ENCODE assay signal across 8 mouse cellular contexts in the genomic region with DNA sequence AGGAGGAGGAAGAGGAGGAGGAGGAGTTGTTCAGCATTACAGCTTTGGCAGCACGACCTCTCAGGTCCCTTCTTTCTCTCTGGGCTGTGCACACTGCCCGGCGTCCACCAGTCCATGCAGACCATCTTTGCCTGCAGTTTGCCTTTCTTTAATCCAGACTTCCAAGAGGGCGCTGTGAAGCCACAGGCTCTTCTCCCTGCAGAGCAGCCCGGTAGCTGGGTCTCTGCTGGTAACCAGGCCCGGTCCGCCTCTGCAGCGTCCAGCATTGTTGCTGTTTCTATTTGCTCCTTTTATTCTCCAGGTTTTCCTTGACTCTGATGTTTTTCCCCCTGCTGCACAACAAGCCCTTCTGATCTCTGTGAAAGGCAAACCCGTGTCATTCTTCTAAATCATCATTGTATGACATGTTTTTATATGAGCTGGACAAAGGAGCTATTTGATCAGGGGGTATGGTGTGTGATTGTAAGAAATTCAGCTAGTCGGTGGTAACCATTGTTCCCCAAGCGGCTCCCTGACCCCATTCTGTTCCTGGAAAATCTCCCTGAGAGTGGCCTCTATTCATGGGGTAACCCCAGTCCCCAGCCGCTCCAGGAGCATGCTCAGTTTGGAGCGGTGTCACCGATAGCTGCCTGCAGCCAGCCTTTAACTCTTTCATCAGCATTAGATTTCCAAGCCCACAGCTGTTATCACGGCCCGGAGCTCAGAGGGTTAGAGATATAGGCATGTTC. TPM values are rescaled to one million over a fixed set of nuclear protein-coding genes. Genes with fewer than 3 reads are reported as not detected.
A peak's percentile ranks its signal among the peaks of the same experiment; 100 is the strongest.
DNase-seq lines count a peak whose midpoint lies in the region; ATAC-seq and TF ChIP-seq lines count a peak whose summit lies in the region.

No protein-coding gene starts in this region.

- DNase-seq in MN1 (ENCODE audit: low spot score), result peak; percentile 76
- DNase-seq in forebrain, embryonic 14.5 days (ENCODE audit: low spot score), result peak; percentile 78
- DNase-seq in limb, embryonic 10.5 days (ENCODE audit: low spot score), result peak; percentile 50
- no peak for DNase-seq in urinary bladder, postnatal 10 days (ENCODE audit: low spot score)

- no peaks in the 10 kb centered on the region for H3K27me3 ChIP-seq in forebrain, embryonic 14.5 days (replicated peaks; ENCODE audit: control insufficient read depth, insufficient read depth, low read length)
- peaks cover 41% of the 10 kb centered on the region for H3K27me3 ChIP-seq in hindbrain, embryonic 15.5 days
- peaks cover 23% of the 10 kb centered on the region for H3K27me3 ChIP-seq in limb, embryonic 10.5 days (ENCODE audit: low read depth, poor library complexity, severe bottlenecking)
- peaks cover 2% of the 10 kb centered on the region for H3K27me3 ChIP-seq in myocyte (ENCODE audit: control insufficient read depth, insufficient read depth, insufficient read length)

- H3K9me3 ChIP-seq in forebrain, embryonic 14.5 days (replicated peaks; ENCODE audit: control insufficient read depth, low read length), result no peaks in the 10 kb centered on the region
- no peaks in the 10 kb centered on the region for H3K9me3 ChIP-seq in hindbrain, embryonic 15.5 days
- H3K9me3 ChIP-seq in limb, embryonic 10.5 days (replicated peaks), result no peaks in the 10 kb centered on the region

- peak overlapping the region; percentile 54 for H3K9ac ChIP-seq in forebrain, embryonic 14.5 days (ENCODE audit: low read length)
- peak overlapping the region; percentile 39 for H3K9ac ChIP-seq in hindbrain, embryonic 15.5 days

- H3K36me3 ChIP-seq in forebrain, embryonic 14.5 days (ENCODE audit: control insufficient read depth, insufficient read depth, low read length), result no peaks in the 10 kb centered on the region
- H3K36me3 ChIP-seq in hindbrain, embryonic 15.5 days, result no peaks in the 10 kb centered on the region
- no peaks in the 10 kb centered on the region for H3K36me3 ChIP-seq in limb, embryonic 10.5 days
- no peaks in the 10 kb centered on the region for H3K36me3 ChIP-seq in myocyte (ENCODE audit: control insufficient read depth, insufficient read depth)

- H3K4me2 ChIP-seq in forebrain, embryonic 14.5 days (ENCODE audit: low read length), result peak overlapping the region; percentile 46
- H3K4me2 ChIP-seq in hindbrain, embryonic 15.5 days, result peak overlapping the region; percentile 54
- H3K4me2 ChIP-seq in myocyte (ENCODE audit: low read depth), result peak overlapping the region; percentile 98

- H3K4me1 ChIP-seq in forebrain, embryonic 14.5 days (ENCODE audit: control insufficient read depth, insufficient read depth, low read length), result peaks cover 8% of the 10 kb centered on the region; the same call in 1 of the 2 replicates
- peaks cover 19% of the 10 kb centered on the region for H3K4me1 ChIP-seq in hindbrain, embryonic 15.5 days (replicated peaks)
- peaks cover 19% of the 10 kb centered on the region for H3K4me1 ChIP-seq in limb, embryonic 10.5 days

- WGBS in forebrain, embryonic 14.5 days, result 3% methylated on average over 16 of the region's 16 CpGs
- 2% methylated on average over 16 of the region's 16 CpGs for WGBS in hindbrain, embryonic 15.5 days
- WGBS in limb, embryonic 10.5 days, result 18% methylated on average over 16 of the region's 16 CpGs

- peak overlapping the region; percentile 13; the same call in 1 of the 2 replicates for H3K4me3 ChIP-seq in forebrain, embryonic 14.5 days (ENCODE audit: low read depth, low read length)
- peak overlapping the region; percentile 31 for H3K4me3 ChIP-seq in hindbrain, embryonic 15.5 days
- H3K4me3 ChIP-seq in limb, embryonic 10.5 days, result no peak overlapping the region; the same call in 1 of the 2 replicates
- no peak overlapping the region for H3K4me3 ChIP-seq in myocyte

- H3K79me2 ChIP-seq in myocyte (ENCODE audit: control insufficient read depth, insufficient read depth), result no peaks in the 10 kb centered on the region

- H3K27ac ChIP-seq in forebrain, embryonic 14.5 days (ENCODE audit: low read depth, low read length), result peak overlapping the region; percentile 69
- peak overlapping the region; percentile 79 for H3K27ac ChIP-seq in hindbrain, embryonic 15.5 days (replicated peaks)
- peak overlapping the region; percentile 32; the same call in 1 of the 2 replicates for H3K27ac ChIP-seq in limb, embryonic 10.5 days

- no peak overlapping the region for H3ac ChIP-seq in myocyte (ENCODE audit: control insufficient read depth, insufficient read length)

- peak; percentile 79; the same call in 1 of the 2 replicates for ATAC-seq in cerebellum, adult (ENCODE audit: insufficient number of reproducible peaks, low FRiP score, low TSS enrichment)
- peak; percentile 89 for ATAC-seq in forebrain, embryonic 14.5 days
- peak; percentile 91 for ATAC-seq in hindbrain, embryonic 15.5 days (ENCODE audit: low FRiP score, low read depth)
- ATAC-seq in erythroblast, adult 5-6 weeks (replicated peaks; ENCODE audit: low FRiP score, poor library complexity, severe bottlenecking), result no peak

- TF ChIP-seq POLR2A in myocyte (IDR thresholded peaks at IDR 0.05; ENCODE audit: insufficient read length, low read depth), result no peak

TF ChIP-seq in myocyte, 11 proteins besides CTCF, POLR2A, EP300 and RAD21:
- TF ChIP-seq E2F4 (IDR thresholded peaks at IDR 0.05; ENCODE audit: insufficient read depth) (no peak), MYOG (IDR thresholded peaks at IDR 0.05; ENCODE audit: control insufficient read depth in 1 of 3, insufficient read depth in 1 of 3, insufficient read length in 2 of 3, low read depth in 2 of 3) (peak in 1 of 3 experiments; percentile 15), MYOD1 (IDR thresholded peaks at IDR 0.05; ENCODE audit: control insufficient read depth in 1 of 3, insufficient read length in 2 of 3, low read depth in 2 of 3) (no peak)
TF ChIP-seq in myocyte: peak in this region for 1.

RNA-seq across cellular contexts. Expression of a gene that starts 25.1 kb away (rescaled TPM):
- 0.88 and 2.4 TPM in 2 replicates for polyA plus RNA-seq in forebrain, embryonic 14.5 days (2014; fragmentation: Nextera tagmentation; extraction: Ambion mirVana)
- polyA plus RNA-seq in hindbrain, embryonic 15.5 days (2015; fragmentation: Nextera tagmentation; extraction: Ambion mirVana), result 0.45 and 0.47 TPM in 2 replicates
- 78.5 and 105 TPM in 2 replicates for polyA plus RNA-seq in limb, embryonic 10.5 days (2016; fragmentation: Nextera tagmentation; extraction: Ambion mirVana)
- polyA plus RNA-seq in myocyte (2012; fragmentation: generic; extraction: Trizol), result not detected
- total RNA-seq in erythroblast, adult 5-6 weeks (2015; ENCODE audit: low replicate concordance), result not detected in 2 replicates
- not detected in 2 replicates for total RNA-seq in erythroblast, adult 5-6 weeks (2017; ENCODE audit: low replicate concordance)

RNA-seq across cellular contexts. Expression of a gene that starts 31.7 kb away (rescaled TPM):
- 11.7 and 12.7 TPM in 2 replicates for polyA plus RNA-seq in forebrain, embryonic 14.5 days (2014; fragmentation: Nextera tagmentation; extraction: Ambion mirVana)
- 6.9 and 7.3 TPM in 2 replicates for polyA plus RNA-seq in hindbrain, embryonic 15.5 days (2015; fragmentation: Nextera tagmentation; extraction: Ambion mirVana)
- polyA plus RNA-seq in limb, embryonic 10.5 days (2016; fragmentation: Nextera tagmentation; extraction: Ambion mirVana), result 13.3 and 14.9 TPM in 2 replicates
- polyA plus RNA-seq in myocyte (2012; fragmentation: generic; extraction: Trizol), result 97.2 TPM
- 11.1 and 12.3 TPM in 2 replicates for total RNA-seq in erythroblast, adult 5-6 weeks (2015; ENCODE audit: low replicate concordance)
- total RNA-seq in erythroblast, adult 5-6 weeks (2017; ENCODE audit: low replicate concordance), result 9.4 and 22.3 TPM in 2 replicates

RNA-seq across cellular contexts. Expression of a gene that starts 57.5 kb away (rescaled TPM):
- 4.0 and 4.7 TPM in 2 replicates for polyA plus RNA-seq in forebrain, embryonic 14.5 days (2014; fragmentation: Nextera tagmentation; extraction: Ambion mirVana)
- polyA plus RNA-seq in hindbrain, embryonic 15.5 days (2015; fragmentation: Nextera tagmentation; extraction: Ambion mirVana), result 5.8 and 9.2 TPM in 2 replicates
- polyA plus RNA-seq in limb, embryonic 10.5 days (2016; fragmentation: Nextera tagmentation; extraction: Ambion mirVana), result 3.9 and 5.3 TPM in 2 replicates
- 37.0 TPM for polyA plus RNA-seq in myocyte (2012; fragmentation: generic; extraction: Trizol)
- total RNA-seq in erythroblast, adult 5-6 weeks (2015; ENCODE audit: low replicate concordance), result 8.5 and 27.4 TPM in 2 replicates
- total RNA-seq in erythroblast, adult 5-6 weeks (2017; ENCODE audit: low replicate concordance), result 6.0 and 26.9 TPM in 2 replicates

Comparison
In these comparisons a context has a peak if more than half of its experiments do, and no peak if none do; other contexts are left out.
1. H3K4me2 ChIP-seq: peak in every context shown above with its lines; median percentile 98 in myocyte; 54 in hindbrain, embryonic 15.5 days; 46 in forebrain, embryonic 14.5 days.
2. H3K4me3 ChIP-seq: peak in forebrain, embryonic 14.5 days (single experiment) and hindbrain, embryonic 15.5 days (single experiment); none in limb, embryonic 10.5 days (single experiment) and myocyte (single experiment).
3. RNA of a gene that starts 25.1 kb away (polyA plus RNA-seq): 78.5 to 105 TPM in limb, embryonic 10.5 days; 0.88 to 2.4 TPM in forebrain, embryonic 14.5 days, 0.45 to 0.47 TPM in hindbrain, embryonic 15.5 days and not detected in myocyte (single experiment); every median in the first group is over 10 times any median in the second.
4. Peak in every context shown above with its lines, with median percentiles within 50 percentile points of each other: H3K27ac ChIP-seq.